Mouse (Mus musculus) left cerebral cortex, postnatal 14 days (tissue): ENCODE data around the gene Rbbp4. TPM values are rescaled to one million over a fixed set of nuclear protein-coding genes. Genes with fewer than 3 reads are reported as not detected.
A peak's percentile ranks its signal among the peaks of the same experiment; 100 is the strongest.

Experiments used
- DNase-seq, 2 experiments: peaks; one replicate each; pipeline ENCODE4 v3.0.0; 2021 to 2022; ENCODE audit warnings: low spot score in 2 of 2, mixed read lengths in 1 of 2
- intact Hi-C: fragments of 180-260 bp; cut with DNase I; formaldehyde crosslinking; loops from one replicate; pipeline ENCODE4 v1.15.1; 2025
- microRNA-seq, 2 experiments: library from miRNA; unstranded; fragments of <30 nt; microRNA quantifications; one replicate each; pipeline ENCODE4 v1.2.0; 2022
- total RNA-seq, 2 experiments: library from RNA; stranded (reverse); gene quantifications; 2 replicates each; pipeline ENCODE4 v1.2.3; 2021

The Rbbp4 gene
- total RNA-seq, 2 experiments from 2014 or later, result 124 to 129 TPM

DNA sequence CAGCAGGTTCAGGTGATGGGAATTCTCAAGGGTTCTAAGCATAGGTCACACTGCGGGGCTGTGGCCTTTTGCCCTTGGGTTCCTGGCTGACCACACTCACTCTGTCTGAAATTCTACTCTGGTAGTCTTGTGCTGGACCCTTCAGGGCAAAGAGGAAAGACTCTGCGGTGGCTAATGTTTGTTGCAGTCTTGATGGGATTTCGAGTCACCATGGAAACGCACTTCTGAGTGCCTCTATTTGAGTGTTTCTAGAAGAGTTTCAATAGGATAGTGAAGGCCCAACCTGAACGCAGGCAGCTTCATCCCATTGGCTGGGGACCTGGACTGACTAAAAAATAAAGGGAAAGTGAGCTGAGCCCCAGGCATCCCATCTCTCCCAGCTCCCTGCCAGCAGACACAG is 68.3 kb downstream of the Rbbp4 start:
- intact Hi-C loops, result no loop called here
- DNase-seq, result no peak

- no peak for DNase-seq
- intact Hi-C loops, result no loop called here
Measured at GRCm38 (mm10) chr4:129266191-129266590, 69.0 kb downstream of the Rbbp4 start.

DNA sequence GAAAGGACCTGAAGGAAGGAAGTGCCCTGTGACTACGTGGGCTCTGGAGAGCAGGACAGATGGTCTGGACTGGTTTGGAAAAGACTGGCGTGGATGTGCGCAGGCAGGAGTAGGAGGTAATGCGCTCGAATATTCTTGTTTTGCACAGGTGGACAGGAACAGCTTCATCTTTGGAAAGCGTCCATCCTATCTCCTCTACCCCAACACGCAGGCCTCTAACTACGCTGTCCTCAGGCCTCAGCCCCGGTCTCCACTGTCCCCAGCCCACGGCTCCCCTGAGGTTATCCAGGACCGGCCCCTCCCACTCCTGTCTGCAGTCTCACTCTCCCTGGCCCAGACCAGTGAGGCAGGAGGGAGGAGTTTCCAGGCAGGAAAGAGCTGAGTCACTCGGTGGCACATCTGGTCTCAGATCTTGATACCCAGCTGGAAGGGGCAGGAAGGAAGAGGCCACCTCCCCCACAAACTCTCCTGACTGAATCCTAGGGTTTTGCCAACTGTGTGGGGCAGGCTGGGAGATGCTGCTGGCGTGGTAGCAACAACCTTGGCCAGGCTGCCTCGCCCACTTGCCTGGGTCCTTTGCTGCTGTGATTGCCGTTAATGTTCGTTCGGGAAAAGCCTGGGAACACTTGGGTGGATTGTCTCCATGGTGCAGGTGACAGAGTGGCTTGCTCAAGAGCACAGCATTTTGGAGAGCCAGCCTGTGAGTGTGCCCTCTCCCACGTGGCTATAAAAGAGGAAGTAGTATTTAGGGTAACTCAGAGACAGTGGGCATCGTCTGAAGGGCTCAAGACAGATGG is 71.7 kb downstream of the Rbbp4 start:
- DNase-seq, result peak; percentile 41 to 60
- intact Hi-C loops, result no loop called here

- DNase-seq, result no peak
- intact Hi-C loops, result no loop called here
Measured at GRCm38 (mm10) chr4:129261196-129261595, 74.0 kb downstream of the Rbbp4 start, which contains the start of gene C77080. Gene C77080, minus strand, starts transcription at chr4:129261404.

GRCm38 (mm10) chr4:129260678-129261077 is 74.5 kb downstream of the Rbbp4 start:
- no peak for DNase-seq
- intact Hi-C loops, result no loop called here

DNA sequence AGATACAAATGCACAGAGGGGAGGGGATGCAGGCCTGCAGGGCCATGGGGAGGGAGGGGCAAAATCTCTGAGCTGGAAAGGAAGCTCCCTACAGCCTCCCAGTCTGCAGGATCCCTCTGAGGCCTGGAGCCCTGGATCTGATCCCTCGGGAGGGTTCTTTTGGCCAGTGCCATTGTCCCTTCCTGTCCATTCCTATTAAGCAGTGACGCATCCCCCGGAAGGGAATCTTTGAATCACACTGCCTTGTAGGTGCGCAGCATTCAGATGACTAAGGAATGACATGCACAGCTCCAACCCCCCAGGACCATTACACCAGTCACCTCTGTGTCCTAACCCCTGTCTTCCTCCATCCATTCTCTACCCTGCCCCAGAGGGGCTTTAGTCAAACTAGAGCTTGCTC is 76.1 kb downstream of the Rbbp4 start:
- intact Hi-C loops, result no loop called here
- no peak for DNase-seq

Small RNA genes within 50 kb of the gene (microRNA-seq; reads per million reads assigned to microRNA genes)
- 0 reads per million in 2 experiments for gene Gm22994

Other genes starting within 250 kb of the Rbbp4 start
- gene Tmem54, start 229.8 kb downstream of the Rbbp4 start, total RNA-seq, result not detected
- 100 to 1,000 TPM; 562 to 615 TPM for gene Hpca, start 213.3 kb downstream of the Rbbp4 start, total RNA-seq
- gene Fndc5, start 198.4 kb downstream of the Rbbp4 start, total RNA-seq, result 10 to 100 TPM; 57.5 to 59.2 TPM
- 10 to 100 TPM; 35.3 to 35.5 TPM for gene S100pbp, start 145.6 kb downstream of the Rbbp4 start, total RNA-seq
- gene Yars, start 145.6 kb downstream of the Rbbp4 start, total RNA-seq, result 100 to 1,000 TPM; 103 to 110 TPM
- gene C77080, start 74.0 kb downstream of the Rbbp4 start, total RNA-seq, result 10 to 100 TPM; 17.9 to 21.1 TPM
- 1 to 10 TPM; 1.2 to 2.2 TPM for gene Sync, start 47.8 kb downstream of the Rbbp4 start, total RNA-seq
- 10 to 100 TPM; 22.4 to 23.5 TPM for gene Zbtb8os, start 325 bp upstream of the Rbbp4 start, total RNA-seq
- 1 to 10 TPM; 7.4 to 8.0 TPM for gene Zbtb8a, start 42.7 kb upstream of the Rbbp4 start, total RNA-seq
- 1 to 10 TPM; 4.4 TPM for gene Zbtb8b, start 105.5 kb upstream of the Rbbp4 start, total RNA-seq
- gene Bsdc1, start 126.2 kb upstream of the Rbbp4 start, total RNA-seq, result 10 to 100 TPM; 48.2 to 52.0 TPM
- gene Tssk3, start 155.7 kb upstream of the Rbbp4 start, total RNA-seq, result under 1 TPM; 0.29 to 0.44 TPM
- gene Fam229a, start 155.8 kb upstream of the Rbbp4 start, total RNA-seq, result under 1 TPM in 1 of 2 experiments, not detected in 1; 0.87 TPM
- 100 to 1,000 TPM; 538 to 599 TPM for gene Marcksl1, start 178.2 kb upstream of the Rbbp4 start, total RNA-seq
- gene Hdac1, start 207.3 kb upstream of the Rbbp4 start, total RNA-seq, result 10 to 100 TPM; 27.2 to 30.2 TPM
- 1 to 10 TPM; 5.5 to 8.5 TPM for gene Lck, start 238.3 kb upstream of the Rbbp4 start, total RNA-seq
- gene Fam167b, start 243.2 kb upstream of the Rbbp4 start, total RNA-seq, result not detected